Mouse (Mus musculus): ENCODE results near the gene Glrx5.

The Glrx5 gene

GRCm38 (mm10) chr12:105032147-105032831 lies at the start of gene Glrx5:
Gene Glrx5 (plus strand): TSS chr12:105032688.
- DNase-seq, result peak; percentile 100

- no peak for DNase-seq
Measured at GRCm38 (mm10) chr12:104983476-104983875, 49.0 kb upstream of the Glrx5 start.

- no peak for DNase-seq
Measured at GRCm38 (mm10) chr12:104985088-104985487, 47.4 kb upstream of the Glrx5 start.

GRCm38 (mm10) chr12:104986001-104986400 lies 46.5 kb upstream of the Glrx5 start:
- DNase-seq, result no peak

- DNase-seq, result no peak
Measured at GRCm38 (mm10) chr12:104986781-104987180, 45.7 kb upstream of the Glrx5 start.

- no peak for DNase-seq
Measured at GRCm38 (mm10) chr12:104987936-104988335, 44.6 kb upstream of the Glrx5 start.

- DNase-seq, result no peak
Measured at GRCm38 (mm10) chr12:104990741-104991454, 41.6 kb upstream of the Glrx5 start.

GRCm38 (mm10) chr12:104992123-104992741 lies 40.3 kb upstream of the Glrx5 start:
- no peak for DNase-seq

- no peak for DNase-seq
Measured at GRCm38 (mm10) chr12:104992838-104993237, 39.6 kb upstream of the Glrx5 start.

- DNase-seq, result no peak
Measured at GRCm38 (mm10) chr12:104995259-104995876, 37.1 kb upstream of the Glrx5 start.

- no peak for DNase-seq
Measured at GRCm38 (mm10) chr12:104996012-104996728, 36.3 kb upstream of the Glrx5 start.

GRCm38 (mm10) chr12:104997159-104997558 lies 35.3 kb upstream of the Glrx5 start:
- no peak for DNase-seq

- DNase-seq, result no peak
Measured at GRCm38 (mm10) chr12:104997641-104998293, 34.7 kb upstream of the Glrx5 start.

GRCm38 (mm10) chr12:104998541-104998940 lies 33.9 kb upstream of the Glrx5 start:
- no peak for DNase-seq

- no peak for DNase-seq
Measured at GRCm38 (mm10) chr12:104999171-104999570, 33.3 kb upstream of the Glrx5 start.

GRCm38 (mm10) chr12:105000487-105001283 lies 31.8 kb upstream of the Glrx5 start:
- DNase-seq, result no peak

- DNase-seq, result no peak
Measured at GRCm38 (mm10) chr12:105001317-105001716, 31.2 kb upstream of the Glrx5 start.

GRCm38 (mm10) chr12:105002340-105003132 lies 30.0 kb upstream of the Glrx5 start:
- no peak for DNase-seq

- DNase-seq, result no peak
Measured at GRCm38 (mm10) chr12:105003158-105003557, 29.3 kb upstream of the Glrx5 start.

- DNase-seq, result no peak
Measured at GRCm38 (mm10) chr12:105003715-105004114, 28.8 kb upstream of the Glrx5 start.
